Mouse (Mus musculus) forebrain, postnatal 0 days (tissue): ENCODE results near the gene Rnf213. TPM values are rescaled to one million over a fixed set of nuclear protein-coding genes. Genes with fewer than 3 reads are reported as not detected.

Experiments
- ATAC-seq: fragments of 200-750 bp; cut with Nextera tagmentation; 2 replicates; pipeline ENCODE4 v1.8.0; 2017; ENCODE audit warnings: mild to moderate bottlenecking, moderate library complexity
- DNase-seq: peaks from one replicate; pipeline ENCODE4 v3.0.0-alpha.2; 2015
- H3K27ac ChIP-seq: fragments of 300-500 bp; sonication (generic); 2 replicates; pipeline ENCODE4 v1.5.1; 2014; ENCODE audit warnings: low read depth, mild to moderate bottlenecking, antibody characterized with exemption, low read length, moderate library complexity, mixed read lengths
- H3K27me3 ChIP-seq: fragments of 300-500 bp; sonication (generic); 2 replicates; pipeline ENCODE4 v1.6.1; 2014; ENCODE audit warnings: mild to moderate bottlenecking, low read length, mixed read lengths; ENCODE audit not compliant: insufficient read depth
- H3K36me3 ChIP-seq: fragments of 300-500 bp; sonication (generic); 2 replicates; pipeline ENCODE4 v1.6.1; 2014; ENCODE audit warnings: mild to moderate bottlenecking, moderate library complexity; ENCODE audit not compliant: insufficient read depth
- H3K4me1 ChIP-seq: fragments of 300-500 bp; sonication (generic); 2 replicates; pipeline ENCODE4 v1.6.1; 2014; ENCODE audit warnings: antibody characterized with exemption; ENCODE audit not compliant: insufficient read depth
- H3K4me2 ChIP-seq: fragments of 300-500 bp; sonication (generic); 2 replicates; pipeline ENCODE4 v1.6.1; 2014; ENCODE audit warnings: low read depth, mild to moderate bottlenecking, moderate library complexity
- H3K4me3 ChIP-seq: fragments of 300-500 bp; sonication (generic); 2 replicates; pipeline ENCODE4 v1.5.1; 2014; ENCODE audit warnings: low read depth, low read length, mixed read lengths
- H3K9ac ChIP-seq: fragments of 300-500 bp; sonication (generic); 2 replicates; pipeline ENCODE4 v1.6.1; 2014; ENCODE audit warnings: mild to moderate bottlenecking
- H3K9me3 ChIP-seq: fragments of 300-500 bp; sonication (generic); 2 replicates; pipeline ENCODE4 v1.6.1; 2016; ENCODE audit warnings: low read length
- CTCF ChIP-seq: sonication (generic); IDR thresholded peaks from 2 replicates; pipeline ENCODE4 v1.5.1; 2016; ENCODE audit warnings: antibody characterized with exemption, control low read depth, low read depth
- WGBS: fragments of 180-500 bp; shearing (Covaris S2); extraction: QIAGEN DNeasy Blood & Tissue Kit; methylation state at CpG from one replicate; pipeline ENCODE4 v1.1.7; 2014; 5-methylcytosine and 5-hydroxymethylcytosine counted together
- polyA plus RNA-seq: library from polyadenylated mRNA; unstranded; fragments of >200 nt; fragmentation: Nextera tagmentation; extraction: Ambion mirVana; gene quantifications from 2 replicates; pipeline ENCODE4 v1.2.1, GENCODE M21; 2015
- total RNA-seq: library from RNA; depleted of rRNA; stranded (reverse); fragments of >200 nt; gene quantifications from 2 replicates; pipeline ENCODE4 v1.2.3, GENCODE M21; 2014

Rnf213 gene
- total and polyA plus RNA-seq, 2 experiments from 2014 or later, result 1.1 to 8.6 TPM

DNA sequence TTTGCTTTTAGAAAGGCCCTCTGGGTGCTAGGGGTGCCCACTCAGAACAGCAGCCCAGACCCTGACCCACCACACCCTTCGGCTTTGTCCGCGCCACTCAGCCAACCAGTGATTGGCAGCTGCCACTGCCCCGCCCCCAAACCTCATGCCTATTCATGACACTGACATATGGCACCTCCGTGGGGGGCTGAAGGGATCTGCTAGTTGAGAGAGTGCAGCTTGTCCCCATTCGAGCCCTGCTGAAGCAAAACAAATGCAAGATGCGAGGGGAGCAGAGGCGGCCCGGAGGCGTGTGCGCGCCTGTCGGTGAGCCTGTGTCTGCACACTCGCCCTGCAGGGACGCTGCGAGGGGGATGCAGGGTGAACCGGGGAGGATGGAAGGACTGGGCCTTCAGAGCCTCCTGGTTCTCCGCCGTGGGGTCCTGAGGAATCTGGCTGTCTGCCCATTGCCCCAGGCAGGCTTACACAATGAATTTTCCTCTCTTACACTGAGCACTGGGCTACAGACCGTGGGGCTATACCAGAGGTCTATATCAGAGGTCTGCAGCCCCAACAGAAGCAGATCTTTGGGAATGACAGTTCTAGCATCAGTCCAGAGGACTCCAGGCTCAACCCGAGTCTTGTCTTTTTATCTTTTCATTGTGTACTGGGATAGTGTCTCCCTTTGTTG is 122.2 kb downstream of the Rnf213 start:
- peaks cover 32% of the 10 kb centered on the region for H3K4me1 ChIP-seq
- H3K4me3 ChIP-seq, result no peak overlapping the region
- peak overlapping the region; percentile 15 for H3K27ac ChIP-seq
- DNase-seq (peak; percentile 77), ATAC-seq (peak; percentile 84)
- peak overlapping the region; percentile 30 for H3K4me2 ChIP-seq
- H3K9me3 ChIP-seq, result no peaks in the 10 kb centered on the region
- no peaks in the 10 kb centered on the region for H3K27me3 ChIP-seq
- H3K36me3 ChIP-seq, result no peaks in the 10 kb centered on the region
- 2% methylated on average over 21 of the region's 21 CpGs for WGBS
- TF ChIP-seq CTCF, result peak; percentile 73
- peak overlapping the region; percentile 31; the same call in 1 of the 2 replicates for H3K9ac ChIP-seq

DNA sequence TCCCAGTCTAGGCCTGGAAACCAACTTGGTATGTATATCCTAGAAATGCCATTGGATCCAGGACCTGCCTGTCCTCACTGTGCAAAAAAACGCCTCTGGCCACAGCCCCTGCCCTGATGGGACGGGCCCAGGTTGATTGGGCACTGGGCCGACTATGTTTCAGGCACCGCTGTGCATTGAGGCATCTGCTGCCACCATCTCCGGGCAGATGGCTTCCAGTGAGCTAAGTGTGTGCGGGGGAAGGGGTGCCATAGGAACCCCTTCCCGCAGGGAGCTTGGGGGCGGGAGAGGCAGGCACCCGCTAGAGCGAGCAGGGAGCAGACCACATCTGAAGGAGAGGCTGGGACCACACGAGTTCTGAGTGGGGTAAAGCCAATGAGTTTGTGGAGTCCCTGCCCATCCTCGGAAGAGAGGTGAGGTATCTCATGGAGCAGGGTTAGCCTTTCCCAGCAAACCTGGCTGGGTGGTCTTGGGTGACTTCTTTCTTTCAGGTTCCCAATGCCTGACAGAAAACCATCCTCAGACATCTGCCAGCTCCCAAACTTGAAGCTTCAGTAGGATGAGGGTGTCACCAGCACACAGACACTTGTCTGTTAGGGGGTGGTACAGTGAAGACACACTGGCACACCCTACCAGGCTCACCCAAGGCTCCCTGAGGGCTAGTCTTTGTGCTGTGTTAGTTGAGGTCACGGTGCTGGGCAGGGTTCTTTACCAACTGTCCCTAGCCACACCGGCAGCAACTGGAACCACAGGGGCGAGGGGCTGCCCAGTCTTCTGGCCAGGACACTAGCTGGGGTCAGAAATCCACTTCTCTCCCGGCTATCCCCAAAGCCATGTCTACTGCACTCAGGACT is 123.2 kb downstream of the Rnf213 start:
- Histone ChIP-seq H3K9me3 (no peaks in the 10 kb centered on the region), H3K27me3 (no peaks in the 10 kb centered on the region), H3K27ac (no peak overlapping the region), H3K4me2 (no peak overlapping the region), H3K4me3 (no peak overlapping the region), H3K4me1 (peaks cover 32% of the 10 kb centered on the region), H3K36me3 (no peaks in the 10 kb centered on the region), H3K9ac (no peak overlapping the region)
- no peak for TF ChIP-seq CTCF
- 0 out of 2 replicates have a peak, but pooled peaks have one; percentile 18 for ATAC-seq
- 59% methylated on average over 16 of the region's 16 CpGs for WGBS
- DNase-seq, result no peak

DNA sequence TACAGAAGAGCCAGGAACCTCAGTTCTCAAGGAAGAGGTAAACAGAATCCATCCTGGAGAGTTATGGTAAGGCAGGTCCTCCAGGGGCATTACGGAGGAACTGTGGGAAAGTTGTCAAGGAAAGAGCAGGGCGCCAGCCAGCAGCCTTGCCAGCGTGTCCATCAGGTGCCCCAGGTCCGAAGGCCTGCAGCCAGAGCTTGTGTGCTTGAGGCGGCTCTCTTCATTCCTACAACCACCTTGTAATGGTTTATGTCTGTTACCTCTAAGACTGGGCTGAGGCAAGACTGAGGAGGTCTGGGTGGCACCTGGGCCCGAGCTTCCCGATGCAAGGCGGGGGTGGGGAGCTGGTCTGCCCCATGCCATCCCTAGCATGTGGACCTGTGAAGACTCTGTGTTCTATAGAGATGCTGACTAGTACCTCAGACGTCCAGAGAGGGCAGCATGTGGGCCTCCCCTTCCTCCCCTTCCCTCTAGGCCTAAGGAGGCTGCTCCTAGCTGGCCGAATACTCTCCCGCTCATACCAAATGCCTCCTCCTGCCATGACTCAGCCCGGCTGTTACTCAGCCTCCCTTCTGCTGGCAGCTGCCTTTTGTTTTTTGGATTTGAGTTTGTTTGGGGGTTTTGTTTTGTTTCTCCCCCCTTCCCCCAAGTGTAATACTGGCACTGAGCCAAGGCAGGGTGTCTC is 123.9 kb downstream of the Rnf213 start:
- Histone ChIP-seq H3K4me1 (peaks cover 32% of the 10 kb centered on the region), H3K9ac (no peak overlapping the region), H3K9me3 (no peaks in the 10 kb centered on the region), H3K4me3 (no peak overlapping the region), H3K4me2 (no peak overlapping the region), H3K27me3 (no peaks in the 10 kb centered on the region), H3K27ac (no peak overlapping the region), H3K36me3 (no peaks in the 10 kb centered on the region)
- ATAC-seq (peak; percentile 49), DNase-seq (peak; percentile 41)
- TF ChIP-seq CTCF, result peak; percentile 46
- 60% methylated on average over 12 of the region's 12 CpGs for WGBS

DNA sequence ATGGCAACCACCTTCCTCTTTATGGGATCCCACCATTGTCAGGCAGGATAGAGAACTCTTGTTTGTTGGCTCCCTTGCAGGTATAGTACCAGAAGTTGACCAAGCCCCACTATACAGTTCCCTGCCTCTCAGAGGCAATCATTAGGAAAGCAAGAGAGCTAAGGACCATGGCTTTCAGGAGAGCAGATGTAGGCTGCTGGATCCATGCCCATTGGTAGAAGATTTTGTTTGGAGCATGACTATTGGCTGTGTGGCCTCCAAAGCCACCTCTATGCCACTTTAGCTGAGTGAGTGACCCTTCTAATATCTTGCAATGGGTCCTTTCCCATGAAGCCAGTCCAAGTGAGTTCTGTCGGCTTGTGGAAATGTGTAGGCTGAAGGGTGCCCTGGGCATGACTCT is 126.5 kb downstream of the Rnf213 start:
- WGBS, result 88% methylated on average over 1 of the region's 1 CpGs
- DNase-seq (no peak), ATAC-seq (no peak)
- H3K9ac ChIP-seq, result no peak overlapping the region
- no peaks in the 10 kb centered on the region for H3K36me3 ChIP-seq
- no peaks in the 10 kb centered on the region for H3K27me3 ChIP-seq
- no peak overlapping the region for H3K4me3 ChIP-seq
- H3K4me1 ChIP-seq, result peaks cover 27% of the 10 kb centered on the region
- no peaks in the 10 kb centered on the region for H3K9me3 ChIP-seq
- H3K27ac ChIP-seq, result no peak overlapping the region
- TF ChIP-seq CTCF, result no peak
- H3K4me2 ChIP-seq, result no peak overlapping the region

DNA sequence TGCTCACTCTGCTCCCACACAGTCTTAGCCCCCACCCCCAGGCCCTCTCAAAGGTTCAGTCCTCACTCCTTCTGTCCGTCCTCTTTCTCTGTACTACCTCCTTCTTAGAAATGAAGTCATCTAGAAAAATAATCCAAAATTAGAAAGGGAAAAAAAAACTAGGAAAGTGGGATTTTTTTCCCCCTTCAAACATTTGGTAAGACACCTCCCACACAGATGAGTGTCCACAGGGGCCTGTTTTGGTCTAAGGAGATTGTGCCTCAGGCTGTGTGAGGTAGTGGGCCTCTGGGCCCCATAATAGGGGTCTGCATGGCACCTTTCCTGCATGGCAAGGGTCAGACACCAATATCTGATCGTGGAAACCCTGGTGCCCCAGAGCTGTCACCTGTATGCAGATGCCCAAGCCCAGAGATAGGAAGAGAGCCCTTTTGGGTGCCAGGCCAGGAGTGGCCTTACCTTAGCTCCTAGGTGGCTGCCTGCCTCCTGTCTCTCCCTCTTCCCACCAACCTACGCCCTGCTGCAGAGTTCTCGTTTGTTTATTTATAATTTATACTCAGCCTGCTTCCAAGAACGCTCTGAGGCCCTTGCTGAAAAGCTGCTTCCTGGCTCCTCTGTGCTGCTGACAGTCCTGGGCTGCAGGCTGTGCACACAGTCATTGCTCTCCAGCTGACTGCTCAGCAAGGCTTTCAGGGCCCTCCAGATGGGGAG is 127.3 kb downstream of the Rnf213 start:
- Histone ChIP-seq H3K36me3 (no peaks in the 10 kb centered on the region), H3K4me3 (no peak overlapping the region), H3K4me2 (no peak overlapping the region), H3K9me3 (no peaks in the 10 kb centered on the region), H3K27me3 (no peaks in the 10 kb centered on the region), H3K9ac (no peak overlapping the region), H3K4me1 (peaks cover 24% of the 10 kb centered on the region), H3K27ac (no peak overlapping the region)
- DNase-seq (no peak), ATAC-seq (no peak)
- no peak for TF ChIP-seq CTCF
- WGBS, result 75% methylated on average over 5 of the region's 5 CpGs

DNA sequence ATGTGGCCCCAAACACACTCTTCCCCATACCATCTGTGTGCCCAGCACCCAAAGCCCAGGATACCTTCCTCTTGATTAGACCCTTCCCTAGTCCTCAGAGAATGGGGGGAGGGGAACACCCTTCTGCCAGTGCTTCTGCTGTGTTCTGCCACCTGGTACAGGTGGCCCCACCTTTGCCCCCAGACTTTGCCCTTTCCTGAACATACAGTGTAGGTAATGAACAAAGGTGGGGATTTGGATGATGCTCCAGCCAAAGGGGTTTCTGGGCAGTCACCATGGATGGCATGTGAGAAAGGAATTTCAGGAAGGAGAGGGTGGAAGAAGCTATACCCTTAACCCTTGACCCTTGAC is 127.8 kb downstream of the Rnf213 start:
- H3K4me2 ChIP-seq, result no peak overlapping the region
- no peaks in the 10 kb centered on the region for H3K27me3 ChIP-seq
- no peaks in the 10 kb centered on the region for H3K9me3 ChIP-seq
- no peak for DNase-seq
- H3K4me1 ChIP-seq, result peaks cover 18% of the 10 kb centered on the region
- no peak overlapping the region for H3K9ac ChIP-seq
- H3K36me3 ChIP-seq, result no peaks in the 10 kb centered on the region
- no peak overlapping the region for H3K27ac ChIP-seq
- TF ChIP-seq CTCF, result no peak
- ATAC-seq, result no peak
- H3K4me3 ChIP-seq, result no peak overlapping the region
